Mouse (Mus musculus) left cerebral cortex, postnatal 10 days (tissue): ENCODE results near the gene Cog4. TPM values are rescaled to one million over a fixed set of nuclear protein-coding genes. Genes with fewer than 3 reads are reported as not detected.
A peak's percentile ranks its signal among the peaks of the same experiment; 100 is the strongest.
"Not testable (repeated sequence)": the region's sequence is repeated elsewhere in the genome, so short reads cannot be mapped to it uniquely, and the experiment has no call there.

Experiments used
- DNase-seq, 2 experiments: peaks; one replicate each; pipeline ENCODE4 v3.0.0; 2021 to 2022; ENCODE audit warnings: low spot score in 2 of 2, mixed read lengths in 1 of 2; ENCODE audit errors: extremely low spot score in 1 of 2
- intact Hi-C: fragments of 180-260 bp; cut with DNase I; formaldehyde crosslinking; loops from one replicate; pipeline ENCODE4 v1.15.1; 2025
- total RNA-seq, 2 experiments: library from RNA; stranded (reverse); gene quantifications; 2 replicates each; pipeline ENCODE4 v1.2.3; 2021

Cog4 gene
- total RNA-seq, 2 experiments from 2014 or later: 50.8 to 59.0 TPM

DNA sequence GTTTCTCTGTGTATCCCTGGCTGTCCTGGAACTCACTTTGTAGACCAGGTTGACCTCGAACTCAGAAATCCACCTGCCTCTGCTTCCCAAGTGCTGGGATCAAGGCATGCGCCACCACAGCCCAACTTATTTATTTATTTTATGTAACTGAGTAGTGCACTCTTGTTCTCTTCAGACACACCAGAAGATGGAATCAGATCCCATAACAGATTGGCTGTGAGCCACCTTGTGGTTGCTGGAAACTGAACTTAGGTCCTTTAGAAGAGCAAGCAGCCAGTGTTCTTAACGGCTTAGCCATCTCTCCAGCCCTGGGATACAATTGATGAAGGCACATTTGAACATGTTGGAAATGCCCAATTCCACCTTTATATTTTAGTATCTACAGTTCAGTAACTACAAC lies 27.8 kb upstream of the Cog4 start:
- DNase-seq: no peak
- intact Hi-C loops: loop anchor here (5.0 to 10.0 kb wide), 2 partner anchors 34 to 174 kb away; no protein-coding TSS in a partner anchor

DNA sequence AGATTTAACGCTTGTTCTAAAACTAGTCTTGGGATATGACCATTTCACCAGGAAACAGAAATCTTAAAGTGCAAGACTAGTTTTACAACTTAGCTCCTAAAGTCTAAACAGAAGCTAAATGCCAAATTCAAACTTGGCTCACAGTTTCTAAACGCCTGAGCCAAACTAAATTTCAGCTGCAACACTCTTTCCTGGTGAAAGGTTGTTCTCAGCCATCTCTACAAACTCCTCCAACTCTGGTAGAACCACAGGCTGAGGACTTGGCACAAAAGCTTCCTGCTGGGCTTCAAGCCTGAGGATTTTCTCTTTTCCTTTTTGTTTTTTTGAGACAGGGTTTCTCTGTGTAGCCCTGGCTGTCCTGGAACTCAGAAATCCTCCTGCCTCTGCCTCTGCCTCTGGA lies 26.1 kb upstream of the Cog4 start:
- DNase-seq: no peak
- intact Hi-C loops: no loop called here

DNA sequence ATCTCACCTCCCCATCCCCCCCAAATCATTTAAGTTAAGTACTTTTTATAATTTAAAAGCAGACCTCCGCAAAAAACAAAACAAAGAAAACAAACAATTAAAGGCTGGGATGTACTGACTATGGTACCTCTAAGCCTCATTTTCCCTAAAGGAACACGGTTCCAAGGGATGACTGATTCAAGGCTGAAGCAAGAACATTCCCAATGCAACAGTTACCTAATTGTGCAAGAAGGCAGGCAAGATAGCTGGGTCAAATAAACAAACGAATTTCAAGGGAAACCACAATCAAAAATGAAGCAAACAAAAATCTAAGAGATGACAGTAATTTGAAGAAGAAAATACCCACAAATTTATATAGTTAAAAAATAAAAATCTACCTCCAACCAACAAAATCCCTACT lies 24.4 kb upstream of the Cog4 start:
- intact Hi-C loops: no loop called here
- no peak for DNase-seq

DNA sequence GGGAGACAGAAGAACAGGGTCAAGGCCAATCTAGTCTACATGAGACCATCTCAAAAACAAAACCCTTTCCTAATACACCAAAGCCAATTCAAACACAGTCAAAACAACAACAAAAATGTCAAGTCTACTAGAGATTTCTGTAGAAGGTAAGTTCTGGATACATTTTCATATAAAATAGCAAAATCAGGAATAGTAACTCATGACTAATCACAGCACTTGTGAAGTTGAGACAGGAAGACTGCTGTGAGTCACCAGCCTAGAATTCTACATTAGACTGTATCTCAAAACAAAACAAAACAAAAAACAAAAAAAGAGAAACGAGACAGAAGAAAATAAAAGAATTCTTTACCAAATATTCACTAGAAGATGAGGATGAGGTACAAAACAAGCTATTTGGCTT lies 21.5 kb upstream of the Cog4 start:
- no peak for DNase-seq
- intact Hi-C loops: no loop called here

DNA sequence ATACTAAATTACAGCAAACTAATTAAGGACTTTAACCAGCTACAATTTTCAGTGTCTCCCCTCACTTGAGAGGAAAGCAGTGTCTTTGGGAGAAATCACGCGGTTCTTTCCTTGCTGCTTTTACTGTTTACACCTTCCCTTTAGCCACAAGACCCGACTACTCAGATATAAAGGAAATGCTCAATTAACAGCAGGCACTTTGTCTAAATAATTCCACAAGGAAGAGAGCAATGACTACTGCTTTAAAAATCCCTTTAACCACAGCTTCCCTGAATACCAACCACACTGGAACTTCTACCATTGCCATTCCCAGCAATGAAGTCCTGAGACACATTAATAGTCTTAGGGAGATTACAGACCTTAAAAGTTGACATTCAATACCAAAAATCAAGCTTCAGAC lies 17.9 kb upstream of the Cog4 start:
- DNase-seq: no peak
- intact Hi-C loops: no loop called here

DNA sequence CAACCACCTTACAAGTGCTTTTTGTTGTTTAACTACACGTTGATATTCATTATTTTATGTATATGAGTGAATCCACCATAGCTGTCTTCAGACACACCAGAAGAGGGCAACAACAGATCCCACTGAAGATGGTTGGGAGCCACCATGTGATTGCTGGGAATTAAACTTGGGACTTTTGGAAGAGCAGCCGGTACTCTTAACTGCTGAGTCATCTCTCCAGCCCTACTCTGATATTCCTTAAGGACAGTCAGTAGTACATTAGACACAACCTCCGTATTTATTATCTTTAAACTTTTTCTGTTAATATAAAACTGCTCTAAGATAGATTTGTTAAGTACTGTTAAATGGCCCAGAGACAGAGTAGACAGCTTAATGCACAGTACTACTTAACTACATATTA lies 14.4 kb upstream of the Cog4 start:
- intact Hi-C loops: no loop called here
- DNase-seq: no peak

DNA sequence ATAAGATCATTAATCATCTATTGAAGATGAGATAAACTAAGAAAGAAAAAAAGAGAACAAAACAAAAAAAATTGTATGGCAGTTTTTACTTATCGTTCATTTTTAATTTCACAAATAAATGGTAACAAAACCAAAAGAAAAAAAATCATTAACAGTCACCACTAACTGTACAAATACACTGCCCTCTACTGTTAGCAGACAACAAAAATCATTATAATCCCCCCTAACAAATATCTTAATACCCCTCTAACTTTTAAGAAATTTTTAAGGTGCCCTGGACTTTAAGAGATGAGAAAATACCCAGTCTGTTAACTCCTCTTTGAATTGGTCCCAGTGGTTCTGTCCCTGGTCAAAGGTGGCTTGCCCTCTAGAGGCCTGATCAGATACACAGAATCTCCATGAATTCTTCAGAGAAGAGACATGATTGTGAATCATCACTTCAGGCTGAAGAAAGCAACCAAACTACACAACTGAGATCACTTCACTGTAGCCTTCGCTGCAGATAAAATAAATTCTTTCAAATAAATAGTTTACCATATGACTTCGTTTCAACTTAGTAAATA lies 4.3 kb upstream of the Cog4 start:
- no peak for DNase-seq
- intact Hi-C loops: no loop called here

DNA sequence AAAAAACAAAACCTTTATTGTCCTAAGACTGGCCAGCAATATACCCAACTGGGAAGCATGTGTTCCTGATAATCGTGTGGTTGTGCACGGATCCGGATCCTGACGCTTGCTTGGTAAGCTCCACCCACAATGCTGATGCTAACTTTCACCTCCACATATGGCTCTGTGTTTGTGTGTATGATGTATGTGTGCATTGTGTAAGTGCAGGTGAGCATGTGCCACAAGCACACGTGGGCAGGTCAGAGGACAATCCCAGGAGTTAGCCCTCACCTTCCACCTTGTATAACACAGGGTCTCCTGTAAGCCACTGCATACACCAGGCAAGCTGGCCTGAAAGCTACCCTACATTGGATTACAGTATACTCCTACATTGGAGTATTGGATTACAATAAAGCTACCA lies 3.2 kb upstream of the Cog4 start:
- intact Hi-C loops: no loop called here
- no peak for DNase-seq

DNA sequence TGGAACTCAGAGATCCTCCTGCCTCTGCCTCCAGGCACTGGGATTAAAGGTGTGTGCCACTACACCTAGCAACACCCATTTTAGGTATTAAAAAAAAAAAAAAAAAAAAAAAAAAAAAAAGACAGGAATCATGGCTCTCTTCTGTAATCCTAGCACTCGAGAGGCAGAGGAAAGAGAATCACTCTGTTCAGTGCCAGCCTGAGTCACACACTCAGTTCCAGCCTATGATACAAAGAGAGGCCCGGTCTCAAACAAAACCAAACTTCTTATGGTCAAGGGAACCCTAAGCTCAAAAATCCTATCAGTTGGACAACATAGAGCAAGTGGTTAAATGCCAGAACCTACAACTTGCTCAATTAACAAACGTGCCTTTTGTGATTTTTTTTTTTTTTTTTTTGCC lies 1.5 kb upstream of the Cog4 start:
- intact Hi-C loops: loop anchor here (5.0 kb wide), 1 partner anchor 98 kb away; no protein-coding TSS in a partner anchor

DNA sequence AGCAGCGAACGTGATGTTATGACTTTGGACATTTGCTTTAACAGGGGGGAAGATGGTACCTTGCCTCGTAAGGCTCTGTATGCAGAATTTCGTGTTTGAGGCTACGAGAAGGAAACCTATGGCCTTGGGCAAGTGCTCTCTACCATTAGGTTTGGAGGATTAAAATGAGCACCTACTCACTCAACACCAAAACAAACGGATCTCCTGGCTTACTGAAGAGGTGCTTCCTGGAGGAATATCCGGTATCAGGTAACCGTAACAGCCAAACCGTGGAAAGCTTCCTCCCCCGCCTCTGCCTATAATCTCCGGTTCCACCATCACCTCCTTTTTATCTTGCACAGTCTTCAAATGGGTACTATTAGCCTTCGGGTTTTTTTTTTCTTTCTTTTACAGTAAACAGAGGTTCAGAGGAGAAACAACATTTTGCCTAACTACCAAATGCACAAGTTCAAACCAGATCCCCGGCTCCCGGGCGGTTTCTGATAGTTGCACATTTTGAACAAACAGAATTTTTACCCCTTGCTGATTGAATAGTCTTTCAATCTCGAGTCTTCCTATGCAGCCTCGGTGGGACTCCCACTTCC lies 487 bp upstream of the Cog4 start:
- intact Hi-C loops: loop anchor here (5.0 kb wide), 1 partner anchor 99 kb away; no protein-coding TSS in a partner anchor

More for the DNA sequence above, 1.5 kb upstream of the Cog4 start:
- DNase-seq: no peak

DNA sequence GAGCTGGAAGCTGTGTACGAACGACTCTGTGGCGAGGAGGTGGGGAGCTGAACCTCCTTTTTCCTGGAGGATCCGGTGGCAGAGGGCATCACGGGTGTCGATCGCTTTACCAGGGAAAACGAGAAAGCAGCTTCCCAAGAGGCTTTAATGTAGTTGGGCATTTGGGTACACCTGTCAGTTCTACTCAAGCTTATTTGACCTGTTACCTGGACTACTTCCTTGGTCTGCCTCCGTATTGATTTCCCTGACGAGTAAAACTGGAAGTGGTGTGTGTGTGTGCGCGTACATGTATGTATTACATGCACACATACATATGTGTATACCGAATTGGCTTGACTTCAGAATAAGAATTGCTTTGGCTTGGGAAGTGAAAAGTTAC lies 760 bp downstream of the Cog4 start:
- intact Hi-C loops: loop anchor here (5.0 kb wide), 1 partner anchor 100 kb away; no protein-coding TSS in a partner anchor
- no peak for DNase-seq

More for the DNA sequence above, 487 bp upstream of the Cog4 start:
- DNase-seq: peak in 1 of 2 experiments; percentile 2

DNA sequence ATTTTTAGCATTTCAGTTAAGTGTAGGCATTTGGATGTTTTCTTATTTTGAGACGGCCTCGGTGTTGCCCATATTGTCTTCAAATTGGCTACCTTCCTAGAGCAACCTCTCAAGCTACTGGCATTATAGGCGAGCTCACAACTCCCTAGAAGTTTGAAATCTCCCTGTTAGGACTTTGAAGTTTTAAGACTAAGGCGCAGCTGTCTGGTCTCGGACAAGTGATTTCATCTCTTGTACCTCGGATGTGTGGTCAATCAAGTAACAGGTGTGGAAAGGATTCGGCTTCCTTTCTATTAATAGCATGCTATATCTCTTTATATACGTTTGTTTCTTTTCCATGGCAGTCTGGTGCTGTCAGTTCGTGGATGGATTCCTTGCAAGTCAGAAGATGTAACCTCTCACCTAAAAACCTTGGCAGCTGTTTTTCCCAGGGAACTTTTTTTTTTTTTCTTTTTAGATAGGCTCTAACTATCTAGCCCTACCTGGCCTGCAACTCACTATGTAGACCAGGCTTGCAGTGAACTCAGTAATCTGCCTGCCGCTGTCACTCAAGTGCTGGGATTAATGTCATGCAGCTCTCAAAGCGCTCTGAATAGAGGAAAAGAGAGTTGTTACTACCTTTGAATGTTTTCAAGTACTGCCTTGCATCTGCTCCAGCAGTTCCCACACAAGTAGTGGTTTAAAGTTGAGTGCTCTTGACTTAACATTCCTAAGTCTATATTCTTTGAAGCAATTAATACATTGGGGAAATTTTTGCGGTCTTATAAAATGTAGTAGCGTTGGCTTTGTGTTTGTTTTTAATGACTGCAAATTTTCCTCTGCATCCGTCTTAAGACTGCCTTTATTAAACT lies 1.5 kb downstream of the Cog4 start:
- no peak for DNase-seq
- intact Hi-C loops: loop anchor here (5.0 kb wide), 1 partner anchor 101 kb away; no protein-coding TSS in a partner anchor

DNA sequence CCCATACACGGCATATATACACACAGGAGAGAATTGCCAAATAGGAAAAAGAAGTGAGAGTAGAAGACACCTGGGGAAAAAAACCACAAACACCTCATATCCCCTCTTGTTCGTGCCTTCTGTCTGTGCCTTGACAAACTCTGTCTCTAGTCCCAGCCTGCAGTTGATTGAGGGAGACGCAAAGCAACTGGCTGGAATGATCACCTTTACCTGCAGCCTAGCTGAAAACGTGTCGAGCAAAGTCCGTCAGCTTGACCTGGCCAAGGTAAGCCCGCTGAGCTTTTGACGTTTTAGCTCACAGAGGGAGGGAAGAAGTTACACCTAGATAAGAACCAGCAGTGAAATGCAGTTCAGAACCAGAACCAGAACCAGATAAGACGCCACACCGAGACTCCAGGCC lies 4.8 kb downstream of the Cog4 start:
- intact Hi-C loops: loop anchor here (5.0 kb wide), 1 partner anchor 34 kb away; no protein-coding TSS in a partner anchor
- DNase-seq: no peak

DNA sequence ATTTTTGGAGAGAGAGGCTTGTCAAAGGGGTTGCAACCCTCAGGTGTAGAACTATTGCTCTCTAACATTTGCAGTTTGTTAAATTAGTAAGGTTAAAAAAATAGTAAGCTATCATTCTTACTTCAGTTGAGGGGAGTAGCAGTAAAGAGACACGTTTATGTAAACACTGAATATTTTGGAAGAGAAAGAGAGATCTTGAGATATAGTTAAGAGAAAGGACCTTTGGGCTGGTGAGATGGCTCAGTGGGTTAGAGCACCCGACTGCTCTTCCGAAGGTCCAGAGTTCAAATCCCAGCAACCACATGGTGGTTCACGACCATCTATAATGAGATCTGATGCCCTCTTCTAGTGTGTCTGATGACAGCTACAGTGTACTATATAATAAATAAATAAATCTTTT lies 9.7 kb downstream of the Cog4 start:
- intact Hi-C loops: not testable (repeated sequence)

DNA sequence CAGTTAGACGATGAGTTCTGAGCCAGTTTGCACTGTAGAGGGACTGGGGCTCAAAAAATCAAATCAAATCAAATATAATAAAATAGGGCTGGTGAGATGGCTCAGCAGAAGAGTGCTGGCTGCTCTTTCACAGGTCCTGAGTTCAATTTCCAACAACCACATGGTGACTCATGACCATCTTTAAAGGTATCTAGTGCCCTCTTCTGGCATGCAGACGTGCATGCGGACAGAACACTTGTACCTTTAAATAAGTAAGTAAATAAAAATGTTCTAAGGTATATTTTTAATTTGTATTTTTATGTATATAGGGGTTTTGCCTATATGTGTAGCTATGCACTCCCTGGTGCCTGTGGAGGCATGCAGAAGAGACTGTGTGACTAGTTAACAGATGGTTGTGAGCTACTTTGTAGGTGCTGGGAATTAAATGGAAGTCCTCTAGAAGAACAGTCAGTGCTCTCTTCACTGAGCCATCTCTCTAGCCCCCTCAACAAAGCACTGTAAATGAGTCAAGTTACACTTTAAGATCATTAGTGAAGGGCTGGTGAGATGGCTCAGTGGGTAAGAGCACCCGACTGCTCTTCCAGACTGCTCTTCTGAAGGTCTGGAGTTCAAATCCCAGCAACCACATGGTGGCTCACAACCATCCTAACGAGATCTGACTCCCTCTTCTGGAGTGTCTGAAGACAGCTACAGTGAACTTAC lies 10.5 kb downstream of the Cog4 start:
- DNase-seq: no peak
- intact Hi-C loops: no loop called here

More for the DNA sequence above, 9.7 kb downstream of the Cog4 start:
- not testable (repeated sequence) for DNase-seq

DNA sequence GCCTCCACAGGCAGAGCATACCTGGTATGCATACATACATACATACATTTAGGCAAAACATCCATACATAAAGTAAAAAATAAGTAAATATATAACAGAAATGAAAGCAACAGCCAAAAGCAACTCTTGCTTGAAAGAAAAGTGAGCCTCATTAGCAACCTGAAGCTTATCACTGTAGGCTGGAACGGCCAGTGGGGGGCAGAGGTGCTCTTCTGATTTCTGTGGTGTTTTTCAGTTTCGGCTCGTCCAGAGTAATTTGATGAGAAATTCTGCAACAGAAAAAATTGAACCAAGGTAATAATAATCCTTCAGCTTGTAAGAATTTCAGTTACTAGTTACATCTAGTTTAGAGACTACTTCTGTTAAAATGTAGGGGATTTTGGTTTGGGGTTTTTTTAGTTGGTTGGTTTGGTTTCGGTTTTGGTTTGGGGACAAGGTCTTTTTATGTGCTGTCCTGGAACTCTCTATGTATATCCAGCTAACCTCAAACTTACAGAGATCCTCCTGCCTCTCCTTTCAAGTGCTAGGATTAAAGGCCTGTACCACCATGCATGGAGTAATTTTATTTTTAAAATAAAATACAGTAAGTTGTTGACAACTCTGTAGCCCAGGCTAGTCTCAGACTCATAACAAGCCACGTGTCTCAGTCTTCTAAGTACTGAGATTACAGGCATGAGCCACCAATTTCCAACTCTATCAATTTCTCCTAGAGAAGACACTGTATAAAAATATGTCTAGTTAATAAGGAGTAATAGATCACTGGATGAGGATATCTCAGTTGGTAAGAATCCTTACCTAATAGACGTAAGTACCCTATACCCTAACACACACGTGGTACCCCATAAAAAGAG lies 13.5 kb downstream of the Cog4 start:
- no peak for DNase-seq
- intact Hi-C loops: loop anchor here (10.0 kb wide), 1 partner anchor 125 kb away; no protein-coding TSS in a partner anchor

DNA sequence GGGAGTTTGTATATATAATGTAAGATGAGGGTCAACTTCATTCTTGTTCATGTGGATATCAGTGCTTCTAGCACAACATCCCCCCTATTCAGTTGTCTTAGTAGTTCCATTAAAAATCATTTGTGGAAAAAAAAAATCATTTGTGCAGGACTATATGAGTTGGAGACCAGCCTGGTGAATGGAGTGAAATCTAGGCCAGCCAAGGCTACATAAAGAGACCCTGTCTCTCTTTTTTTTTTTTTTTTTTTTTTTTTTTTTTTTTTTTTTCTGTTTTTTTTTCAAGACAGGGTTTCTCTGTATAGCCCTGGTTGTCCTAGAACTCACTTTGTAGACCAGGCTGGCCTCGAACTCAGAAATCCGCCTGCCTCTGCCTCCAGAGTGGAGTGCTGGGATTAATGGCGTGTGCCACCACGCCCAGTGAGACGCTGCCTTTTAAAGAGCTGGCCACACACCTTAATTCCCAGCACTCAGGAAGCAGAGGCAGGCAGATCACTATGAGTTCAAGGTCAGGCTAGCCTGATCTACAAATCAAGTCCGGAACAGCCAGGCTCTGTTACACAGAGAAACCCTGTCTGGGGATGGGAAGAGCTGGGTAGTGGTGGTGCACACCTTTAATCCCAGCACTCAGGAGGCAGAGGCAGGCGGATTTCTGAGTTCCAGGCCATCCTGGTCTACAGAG lies 15.1 kb downstream of the Cog4 start:
- intact Hi-C loops: loop anchor here (10.0 kb wide), 1 partner anchor 123 kb away; no protein-coding TSS in a partner anchor
- not testable (repeated sequence) for DNase-seq

DNA sequence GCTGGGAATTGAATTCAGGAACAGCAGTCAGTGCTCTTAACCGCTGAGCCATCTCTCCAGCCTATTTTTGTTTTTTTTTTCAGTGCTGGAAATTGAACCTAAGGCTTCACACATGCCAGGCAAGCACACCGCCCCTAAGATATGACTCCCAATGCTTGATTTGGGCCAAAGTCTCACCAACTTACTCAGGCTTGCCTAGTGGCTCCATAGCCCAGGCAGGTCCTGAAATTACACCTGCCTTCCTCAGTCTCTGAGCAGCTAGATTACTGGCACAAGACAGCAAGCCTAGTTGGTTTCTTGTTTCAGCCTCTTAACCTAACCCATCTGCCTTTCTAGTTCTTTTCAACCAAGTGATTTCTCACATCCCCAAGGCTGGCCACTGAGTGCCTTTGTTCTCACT lies 24.1 kb downstream of the Cog4 start:
- DNase-seq: no peak
- intact Hi-C loops: no loop called here
